Mouse (Mus musculus): ENCODE results near the gene Sp8.

- TF ChIP-seq CTCF (IDR thresholded peaks at IDR 0.05; ENCODE audit: borderline replicate concordance, control insufficient read depth, extremely low read depth, insufficient read depth, low read length, poor library complexity) (no peak), POLR2A (IDR thresholded peaks at IDR 0.05; ENCODE audit: control insufficient read depth, extremely low read depth, insufficient read depth, low read length, poor library complexity) (no peak)
Observed at GRCm38 (mm10) chr12:118839398-118839797, 6.7 kb upstream of the Sp8 start.

Measured in thymus, adult 2 months (tissue).